In genomic region chr13:41235181-41235580, GRCm38 (mm10) we compare ENCODE assay signal across 46 mouse cellular contexts. TPM values are rescaled to one million over a fixed set of nuclear protein-coding genes. Genes with fewer than 3 reads are reported as not detected.
"Had no signal": no experiment of that assay in that cellular context is flagged by ENCODE, and none has a peak within 500 bp of the region (broad histone marks: within the 10 kb centered on the region; RNA-seq: fewer than 3 reads in every experiment).

No protein-coding gene starts in this region.

- H3K4me2 ChIP-seq: limb, embryonic 12.5 days; limb, embryonic 13.5 days; limb, embryonic 15.5 days; liver, embryonic 13.5 days; liver, embryonic 15.5 days; lung, embryonic 14.5 days; lung, embryonic 15.5 days; midbrain, embryonic 11.5 days; midbrain, embryonic 12.5 days; midbrain, embryonic 13.5 days; midbrain, embryonic 15.5 days; neural tube, embryonic 12.5 days had no signal

- H3K9ac ChIP-seq: limb, embryonic 12.5 days; limb, embryonic 13.5 days; limb, embryonic 15.5 days; liver, embryonic 13.5 days; liver, embryonic 14.5 days; liver, embryonic 15.5 days; lung, embryonic 14.5 days; lung, embryonic 15.5 days; midbrain, embryonic 12.5 days; midbrain, embryonic 13.5 days; midbrain, embryonic 15.5 days; neural tube, embryonic 12.5 days had no signal

- DNase-seq: left cerebral cortex, postnatal 4 days; liver; liver, embryonic 13.5 days; lung, adult 18-20 months; lung, adult 2 months; lung, embryonic 14.5 days; lung, postnatal 10 days; lung, postnatal 14 days; lung, postnatal 36 days; lung, postnatal 4 days; midbrain, embryonic 14.5 days had no signal

- H3K27ac ChIP-seq: left cerebral cortex, adult 2 months; limb, embryonic 10.5 days; limb, embryonic 12.5 days; limb, embryonic 13.5 days; limb, embryonic 15.5 days; liver, embryonic 13.5 days; liver, embryonic 14.5 days; liver, embryonic 15.5 days; lung, embryonic 15.5 days; macrophage; midbrain, embryonic 10.5 days; midbrain, embryonic 12.5 days; midbrain, embryonic 13.5 days; midbrain, embryonic 15.5 days; neural tube, embryonic 12.5 days had no signal

- ATAC-seq: lung, postnatal 0 days; midbrain, embryonic 13.5 days; midbrain, embryonic 15.5 days; midbrain, embryonic 16.5 days had no signal

- H3K27me3 ChIP-seq: limb, embryonic 12.5 days; liver, embryonic 13.5 days; lung, embryonic 15.5 days; midbrain, embryonic 12.5 days; neural tube, embryonic 12.5 days had no signal

- H3K4me1 ChIP-seq: limb, embryonic 10.5 days; limb, embryonic 12.5 days; limb, embryonic 13.5 days; limb, embryonic 15.5 days; liver, embryonic 13.5 days; lung, embryonic 15.5 days; midbrain, embryonic 10.5 days; midbrain, embryonic 12.5 days; midbrain, embryonic 13.5 days; midbrain, embryonic 15.5 days; neural tube, embryonic 12.5 days had no signal

- H3K9me3 ChIP-seq: limb, embryonic 10.5 days; limb, embryonic 12.5 days; limb, embryonic 13.5 days; limb, embryonic 15.5 days; liver, embryonic 13.5 days; liver, embryonic 15.5 days; lung, embryonic 15.5 days; megakaryocyte, embryonic 14.5 days; midbrain, embryonic 10.5 days; midbrain, embryonic 12.5 days; midbrain, embryonic 13.5 days; midbrain, embryonic 15.5 days; neural tube, embryonic 12.5 days had no signal

- H3K36me3 ChIP-seq: limb, embryonic 10.5 days; limb, embryonic 12.5 days; limb, embryonic 13.5 days; limb, embryonic 15.5 days; liver, embryonic 13.5 days; liver, embryonic 15.5 days; lung, embryonic 15.5 days; midbrain, embryonic 10.5 days; midbrain, embryonic 12.5 days; midbrain, embryonic 13.5 days; midbrain, embryonic 15.5 days; neural tube, embryonic 12.5 days had no signal

- H3K4me3 ChIP-seq: left cerebral cortex, adult 2 months; limb, embryonic 10.5 days; limb, embryonic 12.5 days; limb, embryonic 13.5 days; limb, embryonic 15.5 days; lung, embryonic 15.5 days; megakaryocyte, embryonic 14.5 days; midbrain, embryonic 10.5 days; midbrain, embryonic 12.5 days; midbrain, embryonic 13.5 days; midbrain, embryonic 15.5 days; myocyte; neural tube, embryonic 12.5 days had no signal

RNA-seq across cellular contexts. Expression of gene Elovl2, which starts 15.0 kb away (rescaled TPM):
- total RNA-seq: megakaryocyte, adult 5-6 weeks; megakaryocyte-erythroid progenitor cell, adult 5-6 weeks; monocyte, adult 5-6 weeks had no signal
- polyA plus RNA-seq: myocyte had no signal

RNA-seq across cellular contexts. Expression of gene Gm17364, which starts 38.6 kb away (rescaled TPM):
- total RNA-seq: left cerebral cortex, adult 18-20 months; left cerebral cortex, adult 2 months; left cerebral cortex, adult 8-10 months; left cerebral cortex, postnatal 10 days; left cerebral cortex, postnatal 14 days; left cerebral cortex, postnatal 25 days; left cerebral cortex, postnatal 36 days; left cerebral cortex, postnatal 4 days; megakaryocyte progenitor cell, adult 5-6 weeks; megakaryocyte, adult 5-6 weeks; megakaryocyte-erythroid progenitor cell, adult 5-6 weeks; midbrain, postnatal 0 days; monocyte, adult 5-6 weeks had no signal
- polyA plus RNA-seq: limb, embryonic 10.5 days; limb, embryonic 11.5 days; limb, embryonic 12.5 days; limb, embryonic 13.5 days; limb, embryonic 14.5 days; limb, embryonic 15.5 days; liver, embryonic 13.5 days; liver, embryonic 14.5 days; liver, embryonic 15.5 days; liver, embryonic 16.5 days; lung, adult 2 months; lung, embryonic 14.5 days; lung, embryonic 15.5 days; lung, embryonic 16.5 days; lung, postnatal 0 days; macrophage; midbrain, embryonic 10.5 days; midbrain, embryonic 11.5 days; midbrain, embryonic 12.5 days; midbrain, embryonic 13.5 days; midbrain, embryonic 14.5 days; midbrain, embryonic 15.5 days; midbrain, embryonic 16.5 days; midbrain, postnatal 0 days; myocyte; neural tube, embryonic 11.5 days; neural tube, embryonic 12.5 days had no signal
